Mouse (Mus musculus) forebrain, postnatal 0 days (tissue): ENCODE data around the gene Btbd35f4. TPM values are rescaled to one million over a fixed set of nuclear protein-coding genes. Genes with fewer than 3 reads are reported as not detected.
"Not testable (repeated sequence)": the region's sequence is repeated elsewhere in the genome, so short reads cannot be mapped to it uniquely, and the experiment has no call there.

Source experiments
- ATAC-seq: fragments of 200-750 bp; cut with Nextera tagmentation; 2 replicates; pipeline ENCODE4 v1.8.0; 2017; ENCODE audit warnings: mild to moderate bottlenecking, moderate library complexity
- DNase-seq: peaks from one replicate; pipeline ENCODE4 v3.0.0-alpha.2; 2015
- H3K27ac ChIP-seq: fragments of 300-500 bp; sonication (generic); 2 replicates; pipeline ENCODE4 v1.5.1; 2014; ENCODE audit warnings: low read depth, mild to moderate bottlenecking, antibody characterized with exemption, low read length, moderate library complexity, mixed read lengths
- H3K27me3 ChIP-seq: fragments of 300-500 bp; sonication (generic); 2 replicates; pipeline ENCODE4 v1.6.1; 2014; ENCODE audit warnings: mild to moderate bottlenecking, low read length, mixed read lengths; ENCODE audit not compliant: insufficient read depth
- H3K36me3 ChIP-seq: fragments of 300-500 bp; sonication (generic); 2 replicates; pipeline ENCODE4 v1.6.1; 2014; ENCODE audit warnings: mild to moderate bottlenecking, moderate library complexity; ENCODE audit not compliant: insufficient read depth
- H3K4me1 ChIP-seq: fragments of 300-500 bp; sonication (generic); 2 replicates; pipeline ENCODE4 v1.6.1; 2014; ENCODE audit warnings: antibody characterized with exemption; ENCODE audit not compliant: insufficient read depth
- H3K4me2 ChIP-seq: fragments of 300-500 bp; sonication (generic); 2 replicates; pipeline ENCODE4 v1.6.1; 2014; ENCODE audit warnings: low read depth, mild to moderate bottlenecking, moderate library complexity
- H3K4me3 ChIP-seq: fragments of 300-500 bp; sonication (generic); 2 replicates; pipeline ENCODE4 v1.5.1; 2014; ENCODE audit warnings: low read depth, low read length, mixed read lengths
- H3K9ac ChIP-seq: fragments of 300-500 bp; sonication (generic); 2 replicates; pipeline ENCODE4 v1.6.1; 2014; ENCODE audit warnings: mild to moderate bottlenecking
- H3K9me3 ChIP-seq: fragments of 300-500 bp; sonication (generic); 2 replicates; pipeline ENCODE4 v1.6.1; 2016; ENCODE audit warnings: low read length
- WGBS: fragments of 180-500 bp; shearing (Covaris S2); extraction: QIAGEN DNeasy Blood & Tissue Kit; methylation state at CpG from one replicate; pipeline ENCODE4 v1.1.7; 2014; 5-methylcytosine and 5-hydroxymethylcytosine counted together
- polyA plus RNA-seq: library from polyadenylated mRNA; unstranded; fragments of >200 nt; fragmentation: Nextera tagmentation; extraction: Ambion mirVana; gene quantifications from 2 replicates; pipeline ENCODE4 v1.2.1, GENCODE M21; 2015
- total RNA-seq: library from RNA; depleted of rRNA; stranded (reverse); fragments of >200 nt; gene quantifications from 2 replicates; pipeline ENCODE4 v1.2.3, GENCODE M21; 2014; rRNA removed

Btbd35f4 gene
- total RNA-seq (not detected in 2 replicates), polyA plus RNA-seq (not detected in 2 replicates)

DNA sequence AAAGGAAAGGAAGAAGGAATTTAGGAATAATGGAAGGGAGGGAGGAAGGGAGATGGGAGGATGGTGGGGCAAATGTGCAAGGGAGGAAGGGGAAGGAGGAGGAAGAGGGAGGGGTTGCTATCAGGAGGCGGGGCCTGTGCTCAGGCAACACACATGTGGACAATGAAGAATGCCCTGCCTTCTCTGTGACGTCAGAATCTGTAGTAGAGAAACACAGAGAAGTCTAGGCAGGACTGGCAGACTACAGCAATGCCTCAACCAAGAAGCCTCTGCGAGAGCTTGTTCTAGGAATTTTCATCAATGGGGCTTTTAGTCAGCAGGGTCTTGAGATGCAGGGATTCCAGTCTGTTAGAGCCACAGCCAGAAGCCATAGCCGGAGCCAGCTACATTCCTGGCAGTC, at the start of gene Btbd35f4:
Btbd35f4 (plus strand) TSS at position 301 of the 400 bp plus-strand sequence.
- H3K27me3 ChIP-seq, H3K9me3 ChIP-seq, ATAC-seq, H3K36me3 ChIP-seq, DNase-seq, H3K27ac ChIP-seq, H3K4me1 ChIP-seq, H3K9ac ChIP-seq, H3K4me2 ChIP-seq, H3K4me3 ChIP-seq: not testable (repeated sequence)
- WGBS = no CpG with 5 or more reads among the region's 4 CpGs

DNA sequence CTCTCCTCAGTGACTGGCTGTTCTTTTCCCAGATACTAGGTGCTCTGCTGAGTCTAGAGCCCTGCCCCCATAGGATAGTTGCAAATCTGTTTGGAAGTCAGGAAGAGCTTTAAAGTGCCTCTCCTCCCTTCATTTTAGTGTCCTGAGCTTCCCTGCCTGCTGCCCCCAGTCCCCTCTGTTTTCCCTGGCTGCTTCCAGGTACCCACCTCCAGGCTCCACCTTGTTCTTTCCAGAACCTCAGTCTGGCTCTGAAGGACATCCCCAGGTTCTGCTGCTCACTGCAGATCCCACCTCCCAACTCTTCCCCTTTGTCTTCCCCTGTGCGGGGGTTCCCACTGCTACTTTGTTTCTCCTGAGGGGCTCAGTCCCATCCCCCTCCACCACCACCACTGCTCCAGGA, 39.7 kb downstream of the Btbd35f4 start:
- ATAC-seq, H3K27me3 ChIP-seq, DNase-seq, H3K9ac ChIP-seq, H3K4me1 ChIP-seq, H3K9me3 ChIP-seq, H3K36me3 ChIP-seq, H3K4me3 ChIP-seq, H3K4me2 ChIP-seq, H3K27ac ChIP-seq: not testable (repeated sequence)
- no CpG with 5 or more reads among the region's 1 CpGs for WGBS

Other genes starting within 250 kb of the Btbd35f4 start
- gene Btbd35f27, start 151.6 kb downstream of the Btbd35f4 start, total RNA-seq = not detected in 2 replicates
- gene Btbd35f27, start 151.6 kb downstream of the Btbd35f4 start, polyA plus RNA-seq = not detected in 2 replicates